Mouse (Mus musculus) right cerebral cortex, postnatal 36 days (tissue): ENCODE measurements around the gene Tmed4.

Experiments used
- DNase-seq, 2 experiments: peaks; one replicate each; pipeline ENCODE4 v3.0.0; 2022; ENCODE audit warnings: low spot score in 2 of 2, mixed read lengths in 1 of 2

Gene Tmed4

DNA sequence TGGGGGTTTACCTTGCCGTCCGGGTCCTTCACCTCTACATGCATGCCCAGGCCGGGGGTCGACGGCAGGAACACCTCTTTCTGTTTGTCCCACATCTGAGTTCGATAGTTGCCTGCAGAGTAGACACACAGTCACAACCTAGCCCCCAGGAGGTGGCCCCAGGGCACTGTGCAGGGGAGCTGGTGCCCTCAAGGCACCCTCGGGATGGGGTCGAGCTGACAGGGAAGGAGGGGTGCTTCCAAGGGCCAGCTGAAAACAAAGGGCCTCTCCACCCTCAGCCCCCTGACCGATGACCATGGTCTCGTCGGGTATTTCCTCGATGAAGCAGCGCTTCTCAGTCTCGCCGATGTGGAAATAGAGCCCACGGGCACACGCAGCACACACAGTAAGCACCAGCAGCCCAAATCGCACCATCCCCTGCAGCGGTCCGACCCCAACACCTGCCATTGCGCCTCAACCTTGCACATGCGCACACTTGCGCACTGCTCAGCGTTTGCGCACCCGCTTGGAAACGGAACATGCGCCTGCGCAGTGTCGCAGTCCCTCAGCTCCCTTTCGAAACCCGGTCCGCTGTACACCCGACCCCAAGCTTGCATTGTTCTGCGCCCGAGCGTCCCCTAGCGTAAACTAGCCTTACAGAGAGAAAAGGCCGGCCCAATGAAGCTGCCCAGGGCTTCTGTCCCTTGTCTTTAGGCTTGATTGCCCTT is at the start of gene Tmed4:
TSS of gene Tmed4 (minus strand) at position 484 of the 707 bp plus-strand sequence.
- DNase-seq, result peak; percentile 95

DNA sequence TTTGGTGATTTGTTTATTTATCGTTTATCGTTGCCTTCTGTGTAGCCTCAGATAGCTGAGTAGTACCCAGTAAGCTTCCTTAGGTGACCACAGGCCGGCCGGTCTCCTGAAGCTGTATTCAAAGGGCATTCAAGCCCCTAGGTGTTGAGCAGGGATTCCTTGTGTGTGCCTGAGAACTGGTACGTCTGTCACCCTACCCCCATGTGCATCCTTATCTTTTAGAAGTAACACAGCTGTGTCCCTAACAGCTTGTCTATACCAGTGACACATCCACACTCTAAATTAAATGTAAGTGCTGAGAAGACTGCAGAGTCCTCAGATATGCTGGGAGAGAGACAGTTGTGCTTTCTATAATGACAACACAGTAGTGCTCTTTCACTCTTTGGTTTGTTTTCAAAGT is 48.7 kb upstream of the Tmed4 start:
- DNase-seq, result no peak

DNA sequence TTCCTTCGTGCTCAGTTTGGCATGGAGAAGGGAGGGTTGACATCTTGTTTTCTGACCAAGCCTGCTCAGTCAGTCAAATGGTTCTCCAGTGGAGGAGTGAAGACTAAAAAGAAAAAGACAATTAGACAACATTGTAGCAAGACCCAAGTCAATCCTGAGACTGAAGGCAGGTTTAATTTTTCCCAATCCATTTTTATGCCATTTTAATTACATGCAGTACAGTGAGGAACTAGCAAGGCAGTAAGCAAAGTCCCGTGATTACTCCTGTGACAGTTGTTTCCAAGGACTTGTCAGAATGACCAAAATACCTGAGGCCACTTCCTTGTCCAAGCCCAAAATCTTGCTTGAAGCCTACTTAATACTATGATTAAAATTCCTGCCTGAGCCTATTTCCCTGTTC is 47.4 kb upstream of the Tmed4 start:
- DNase-seq, result no peak

DNA sequence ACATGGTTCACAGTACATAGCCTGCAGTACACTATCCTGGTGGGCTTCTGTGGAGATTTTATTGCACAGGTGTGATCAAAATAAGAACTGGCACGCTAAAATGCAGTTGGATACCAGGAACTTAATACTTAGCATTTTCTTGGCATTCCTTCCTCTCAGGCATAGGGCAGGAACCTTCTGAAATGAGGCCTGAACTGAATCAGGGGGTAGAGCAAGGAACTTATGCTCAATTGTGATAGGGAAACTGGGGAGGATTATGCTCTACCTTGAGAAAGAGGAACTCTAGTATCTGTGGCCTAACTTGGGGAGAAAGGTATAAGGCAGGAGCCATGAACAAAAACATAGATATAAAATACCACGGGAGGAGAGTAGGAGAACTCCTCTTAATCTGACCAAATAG is 44.7 kb upstream of the Tmed4 start:
- no peak for DNase-seq

DNA sequence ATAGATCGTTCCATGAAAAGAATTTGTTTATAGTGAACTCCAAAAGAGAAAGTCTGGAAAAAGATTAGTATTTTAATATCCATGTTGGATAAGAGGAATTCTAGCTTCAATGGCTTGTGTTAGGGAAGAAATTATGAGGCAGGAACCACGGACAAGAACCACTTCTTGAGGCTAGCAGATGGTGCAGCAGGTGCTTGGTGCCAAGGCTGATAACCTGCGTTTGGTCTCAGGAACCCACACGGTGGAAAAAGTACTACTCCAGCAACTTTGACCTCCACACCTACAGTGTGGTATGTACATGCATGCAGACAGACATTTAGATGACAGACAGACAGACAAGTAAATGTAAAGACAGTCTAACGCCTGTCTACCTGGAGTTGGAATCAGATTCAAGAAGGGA is 43.9 kb upstream of the Tmed4 start:
- DNase-seq, result no peak

DNA sequence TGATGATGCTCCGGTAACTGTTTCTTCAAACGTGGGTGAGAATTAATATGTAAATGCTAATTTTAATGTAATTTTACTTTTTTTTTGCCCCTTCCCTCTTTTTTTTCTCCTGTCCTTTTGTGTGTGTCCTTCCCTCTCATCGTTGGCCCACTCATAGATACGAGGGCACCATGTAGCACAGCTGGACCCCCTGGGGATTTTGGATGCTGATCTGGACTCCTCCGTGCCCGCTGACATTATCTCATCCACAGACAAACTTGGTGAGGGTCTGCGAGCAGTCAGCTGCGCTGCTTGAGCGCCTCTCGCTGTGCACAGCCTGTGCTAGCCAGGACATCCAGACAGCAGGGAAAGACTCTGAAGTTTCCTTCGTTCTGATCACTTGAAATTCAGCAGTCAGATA is 42.2 kb upstream of the Tmed4 start:
- no peak for DNase-seq

DNA sequence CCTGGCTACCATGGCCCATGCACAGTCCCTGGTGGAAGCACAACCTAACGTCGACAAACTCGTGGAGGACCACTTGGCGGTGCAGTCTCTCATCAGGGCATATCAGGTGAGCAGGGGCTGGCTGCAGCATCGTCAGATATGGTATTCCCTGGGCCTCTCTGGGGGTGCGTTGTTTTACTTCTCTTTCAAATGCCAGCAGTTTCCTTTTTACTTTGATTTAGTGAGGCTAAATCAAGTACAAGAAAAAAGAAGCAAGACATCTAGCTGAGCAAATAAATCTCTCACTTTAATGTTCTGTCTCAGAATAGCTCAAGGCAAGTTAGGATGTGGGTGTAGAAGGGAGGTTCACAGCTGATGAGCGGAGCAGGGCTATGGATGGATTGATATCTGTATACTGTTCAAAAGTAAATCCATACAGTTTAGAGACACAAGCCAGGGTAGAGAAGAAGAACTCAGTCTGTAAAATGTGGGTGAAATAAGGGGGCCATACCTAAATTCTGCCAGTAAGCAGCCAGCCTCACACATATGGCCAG is 39.3 kb upstream of the Tmed4 start:
- DNase-seq, result peak in 1 of 2 experiments; percentile 27

DNA sequence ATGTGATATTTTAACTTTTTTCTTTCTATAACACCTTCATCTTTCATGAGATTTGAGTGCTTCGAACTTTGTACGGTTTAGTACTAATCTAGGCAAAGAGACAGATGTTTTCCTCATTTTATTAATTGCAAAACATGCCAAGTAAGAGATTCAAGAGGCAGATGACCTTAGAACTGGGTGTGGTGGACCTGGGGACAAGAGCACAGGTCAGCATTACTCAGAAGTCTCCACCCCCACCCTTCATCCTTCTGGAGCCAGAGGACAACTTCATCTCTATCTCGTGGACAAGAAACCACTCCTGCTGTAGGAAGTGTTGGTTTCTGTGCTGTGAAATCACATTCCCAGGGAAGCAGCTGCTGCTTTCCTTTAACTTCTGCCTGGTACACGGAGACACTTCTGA is 33.5 kb upstream of the Tmed4 start:
- no peak for DNase-seq

DNA sequence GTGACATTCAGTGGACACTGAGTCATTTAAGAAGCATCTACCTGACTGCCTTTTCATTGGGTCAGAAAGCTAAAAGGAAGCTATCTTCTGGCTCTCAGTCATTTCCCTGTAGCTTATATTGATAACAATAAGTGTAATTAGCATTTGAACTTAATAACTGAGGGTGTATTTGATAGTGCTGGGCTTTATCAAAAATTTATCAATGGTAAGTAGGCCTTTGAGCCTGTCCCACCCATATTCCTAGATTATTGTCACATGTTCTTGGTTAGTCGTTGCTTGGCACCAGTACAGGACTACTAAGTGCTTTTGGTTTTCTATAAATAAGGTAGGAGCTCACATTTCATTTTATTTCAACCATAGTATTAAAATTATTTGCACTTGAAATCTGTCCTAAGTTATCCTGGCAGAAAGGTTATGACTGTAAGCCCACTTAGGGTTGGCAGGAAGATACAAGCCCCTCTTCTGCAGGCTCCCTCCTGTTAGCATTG is 31.3 kb upstream of the Tmed4 start:
- no peak for DNase-seq

DNA sequence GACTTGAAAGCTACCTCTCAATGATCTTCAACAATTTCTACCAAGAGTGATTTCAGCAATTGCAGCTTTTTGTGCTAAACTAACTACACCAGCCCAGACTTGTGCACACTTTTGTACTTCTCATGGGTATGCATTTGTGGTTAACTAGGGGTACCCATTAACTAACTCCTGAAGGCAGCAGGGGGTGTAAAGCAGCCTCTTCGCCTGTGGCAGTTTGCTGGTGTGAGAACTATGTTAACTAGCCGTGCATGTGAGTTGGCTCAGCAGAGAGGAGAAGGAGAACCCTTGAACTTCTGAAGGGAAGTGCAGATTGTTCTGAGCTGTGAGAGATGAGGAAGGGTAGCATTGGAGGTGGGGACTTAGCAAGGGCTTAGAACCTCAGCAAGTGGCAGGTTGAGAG is 28.1 kb upstream of the Tmed4 start:
- no peak for DNase-seq

DNA sequence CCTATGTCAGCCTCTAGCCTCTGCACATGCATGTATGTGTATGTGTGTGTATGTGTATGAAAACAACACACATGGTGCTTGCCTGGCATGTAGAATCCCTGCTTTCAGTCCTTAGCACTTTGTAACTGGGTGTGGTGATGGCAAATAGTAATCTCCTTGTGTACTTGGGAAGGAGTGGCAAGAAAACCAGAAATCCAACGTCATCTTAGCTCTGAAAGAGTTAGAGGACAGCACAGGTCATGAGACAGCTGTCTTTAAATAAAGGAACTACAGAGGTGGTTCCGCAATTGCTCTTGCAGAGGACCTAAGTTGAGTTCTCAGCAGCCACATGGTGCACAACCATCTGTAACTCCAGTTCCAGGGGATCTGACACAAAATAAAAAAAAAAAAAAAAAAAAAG is 24.8 kb upstream of the Tmed4 start:
- no peak for DNase-seq

DNA sequence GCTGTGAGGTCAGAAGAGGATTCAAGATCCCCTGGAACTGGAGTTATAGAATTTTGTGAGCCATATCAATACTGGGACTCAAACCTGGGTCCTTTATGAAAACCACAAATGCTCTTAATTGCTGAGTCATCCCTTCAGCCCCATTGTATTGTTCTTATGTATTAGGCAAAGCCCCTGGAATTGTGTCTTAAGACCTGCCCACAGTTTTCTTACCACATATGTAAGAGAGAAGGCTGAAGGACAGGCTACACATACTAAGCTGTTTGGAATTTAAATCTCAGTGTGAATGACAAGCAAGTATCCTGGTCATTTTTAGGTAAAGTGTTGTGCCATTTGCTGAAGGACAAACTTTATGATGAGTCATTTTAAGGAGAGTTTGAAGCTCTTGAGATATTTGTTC is 21.4 kb upstream of the Tmed4 start:
- no peak for DNase-seq

DNA sequence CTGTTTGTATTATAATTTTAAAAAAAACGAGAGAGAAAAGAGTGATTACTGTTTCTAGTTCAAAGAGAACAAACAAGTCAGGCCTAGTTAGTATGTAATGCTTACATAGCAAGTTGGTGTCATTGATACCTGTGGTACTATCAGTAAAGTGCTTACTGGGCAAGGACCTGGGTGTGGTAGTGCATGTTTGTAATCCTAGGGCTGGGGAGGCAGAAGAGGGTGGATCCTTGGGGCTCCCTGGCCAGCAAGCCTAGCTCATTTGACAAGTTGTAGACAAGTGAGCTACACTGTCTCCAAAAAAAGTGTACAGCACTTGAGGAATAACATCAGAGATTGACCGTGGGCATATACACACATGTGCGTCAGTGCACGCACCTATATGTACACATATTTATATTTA is 20.0 kb upstream of the Tmed4 start:
- DNase-seq, result no peak

DNA sequence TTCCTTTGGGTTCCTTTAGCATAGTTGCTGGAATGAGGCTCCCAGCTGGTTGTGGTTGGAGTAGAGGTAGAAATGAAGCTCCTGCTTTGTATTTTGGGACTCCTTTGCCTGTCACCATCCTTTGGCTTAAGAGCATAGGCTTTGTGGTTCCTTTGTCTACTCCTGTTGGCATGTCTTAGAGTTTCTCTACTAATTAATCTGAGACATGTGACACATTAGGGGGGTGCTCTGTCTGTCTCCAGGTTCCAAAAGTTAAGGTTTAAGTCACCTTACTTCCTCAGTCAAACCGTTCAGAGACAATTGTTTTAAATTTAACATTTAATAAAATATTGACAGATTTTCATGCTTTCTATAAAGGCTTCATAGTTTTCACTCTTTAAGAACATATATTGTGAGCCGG is 18.9 kb upstream of the Tmed4 start:
- DNase-seq, result no peak

DNA sequence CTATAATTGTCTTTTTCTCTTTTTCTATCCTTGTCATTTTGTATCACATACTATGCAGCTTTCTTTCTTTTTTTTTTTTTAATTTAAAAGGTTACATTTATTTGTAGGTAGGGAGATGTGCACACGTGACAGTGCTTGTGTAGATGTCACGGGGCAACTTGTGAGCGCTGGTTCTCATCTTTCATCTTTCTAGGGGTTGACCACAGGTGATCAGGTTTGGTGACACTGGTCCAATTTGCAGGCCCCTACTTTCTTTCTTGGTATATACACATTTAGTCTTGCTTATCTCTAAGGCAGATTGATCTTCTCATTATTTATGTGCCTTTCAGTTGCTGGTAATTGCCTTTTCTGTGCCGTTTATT is 18.3 kb upstream of the Tmed4 start:
- DNase-seq, result no peak

DNA sequence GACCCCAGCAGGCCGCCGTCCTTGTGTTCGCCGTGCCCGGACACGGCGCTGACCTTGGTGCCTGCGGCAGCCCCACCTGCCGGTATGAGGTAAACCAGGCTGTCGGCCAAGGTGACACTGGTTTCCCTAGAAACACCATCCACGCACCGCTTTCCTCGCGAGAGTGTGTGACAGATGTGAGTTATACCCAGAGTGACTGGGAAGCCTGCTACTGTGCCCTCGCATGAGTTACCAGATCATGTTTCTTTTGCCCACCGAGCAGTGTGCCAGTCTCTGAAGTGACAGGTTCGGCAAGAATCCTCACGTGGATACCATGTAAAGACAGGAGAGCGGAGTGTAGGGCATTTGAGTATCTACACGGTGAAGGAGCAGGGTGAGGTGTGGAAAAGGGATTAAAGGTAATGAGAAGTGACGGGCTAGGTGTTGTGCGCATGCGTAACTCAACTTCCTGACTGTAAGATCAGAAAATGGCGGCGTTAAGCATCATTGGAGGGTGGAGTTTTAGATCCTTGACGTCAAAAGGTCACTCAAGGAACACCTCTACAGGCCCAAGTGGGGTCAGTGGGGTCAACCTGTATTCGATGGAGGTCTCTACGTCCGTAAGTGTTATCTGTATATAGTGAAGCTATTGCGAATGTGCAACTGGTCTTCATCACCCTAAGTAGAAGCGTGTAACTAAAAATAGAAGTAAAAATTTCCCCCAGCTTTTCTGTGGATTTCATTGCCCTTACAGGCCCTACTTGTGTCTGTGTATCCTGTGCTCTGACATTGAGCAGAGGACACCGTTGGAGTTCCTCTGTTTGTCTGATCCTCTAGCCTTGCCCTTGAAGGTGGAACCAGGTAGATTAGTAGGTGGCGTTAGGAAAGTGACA is 17.7 kb upstream of the Tmed4 start:
- peak; percentile 49 to 50 for DNase-seq

DNA sequence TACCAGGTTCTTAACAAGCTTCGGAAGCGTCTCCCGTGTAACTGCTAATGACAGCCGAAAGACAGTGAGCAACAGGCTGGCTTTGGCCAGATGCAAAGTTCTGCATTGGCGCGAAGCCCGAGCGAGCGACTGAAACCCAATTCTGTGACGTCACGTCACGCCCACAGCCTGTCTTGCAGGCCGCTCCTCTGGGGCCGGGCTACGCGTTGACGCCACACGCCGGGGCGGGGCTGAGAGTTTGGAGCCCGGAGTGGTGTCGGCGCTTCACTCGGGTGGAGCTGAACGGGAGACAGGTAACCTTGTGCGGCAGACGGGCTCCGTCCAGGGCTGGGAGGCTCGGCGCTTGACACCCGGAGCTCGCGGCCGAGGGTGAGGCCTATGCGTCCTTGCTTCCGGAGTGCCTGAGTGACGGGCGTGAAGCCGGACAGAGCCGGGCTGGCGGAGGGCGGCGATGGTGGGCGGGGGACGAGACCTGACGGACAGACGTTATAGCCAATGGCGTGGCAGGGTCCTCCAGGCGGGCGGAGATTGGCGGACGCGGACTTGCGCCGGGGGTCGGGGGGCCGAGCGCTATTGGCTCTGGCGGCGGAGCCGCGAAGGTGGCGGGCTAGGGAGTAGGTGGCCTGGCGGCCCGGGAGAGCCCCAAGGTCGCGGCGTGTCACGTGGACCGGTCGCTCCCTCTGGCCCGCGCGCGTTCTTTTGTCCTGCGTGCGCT is 16.9 kb upstream of the Tmed4 start, which contains the start of gene Ogdh:
TSS of gene Ogdh (plus strand) at position 233 of the 715 bp plus-strand sequence.
- DNase-seq, result peak; percentile 97 to 98

DNA sequence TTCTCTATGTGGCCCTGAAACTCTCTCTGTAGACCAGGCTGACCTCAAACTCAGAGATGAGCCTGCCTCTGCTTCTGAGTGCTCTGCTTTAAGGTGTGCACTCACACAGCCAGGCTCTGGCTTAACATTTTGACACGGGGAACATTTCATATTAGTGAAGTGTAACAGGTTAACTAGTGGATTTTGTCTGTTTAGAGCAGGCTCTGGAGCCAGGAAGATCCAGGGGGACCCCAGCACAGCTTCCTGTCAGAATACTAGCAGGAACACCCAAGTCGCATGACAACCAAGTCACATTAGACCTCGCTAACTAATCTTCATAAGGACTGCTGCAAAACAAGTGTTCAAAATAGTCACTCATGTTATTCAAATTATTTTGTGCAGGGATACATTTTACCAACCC is 16.2 kb upstream of the Tmed4 start:
- no peak for DNase-seq

DNA sequence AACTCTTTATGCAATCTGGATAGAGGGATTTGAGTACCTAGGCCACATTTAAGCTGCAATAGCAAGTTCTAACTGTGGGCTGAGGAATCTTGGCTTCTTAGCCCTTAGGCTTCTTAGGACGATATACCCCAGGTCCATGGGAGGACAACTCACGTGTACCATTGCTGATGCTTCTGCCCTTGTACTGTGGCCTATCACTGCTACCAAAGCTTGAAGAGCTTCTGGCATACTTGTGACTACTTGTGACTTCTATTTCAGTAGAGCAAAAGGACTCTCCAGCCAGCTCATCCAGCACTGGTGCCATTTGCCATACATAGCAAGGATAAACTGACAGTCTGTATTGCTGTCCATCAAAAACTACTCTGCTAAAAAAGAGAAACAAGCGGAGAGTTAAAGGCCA is 15.5 kb upstream of the Tmed4 start:
- DNase-seq, result no peak

DNA sequence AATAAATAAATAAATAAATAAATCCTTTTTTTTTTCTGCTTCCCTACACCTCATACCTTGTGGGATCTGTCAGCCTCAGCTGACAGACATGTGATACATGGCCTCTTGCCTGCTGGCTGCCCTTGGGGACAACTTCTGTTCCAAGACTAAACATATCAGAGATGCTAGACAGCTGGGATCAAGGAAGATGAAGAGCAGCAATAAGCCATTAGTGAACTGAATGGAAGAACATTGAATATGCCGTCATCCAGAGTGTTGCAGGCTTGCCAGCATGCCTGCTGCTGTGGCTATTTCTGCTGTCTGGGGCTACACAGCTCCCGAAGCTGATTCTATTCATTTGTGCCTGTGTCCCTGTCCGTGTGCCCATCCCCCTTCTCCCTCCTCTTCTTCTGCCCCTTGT is 8.3 kb upstream of the Tmed4 start:
- DNase-seq, result no peak

DNA sequence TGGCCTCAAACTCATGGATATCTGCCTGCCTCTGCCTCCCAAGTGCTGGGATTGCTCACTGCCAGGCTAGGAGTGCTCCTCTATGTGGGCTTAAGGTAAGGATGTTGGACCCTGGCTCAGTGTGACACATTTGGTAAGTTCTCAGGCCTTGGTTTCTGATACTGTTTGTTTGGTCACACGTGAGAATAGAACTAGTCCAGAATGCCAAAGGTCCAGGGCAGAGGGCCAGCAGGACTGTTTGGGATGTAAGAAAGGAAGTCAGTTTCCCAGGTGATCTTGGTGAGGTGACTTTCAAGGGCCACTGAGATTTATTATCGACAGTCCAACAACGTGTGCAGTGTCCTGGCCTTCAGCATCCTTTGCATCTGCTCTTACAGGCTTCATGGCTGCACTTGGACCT is 1.8 kb upstream of the Tmed4 start:
- no peak for DNase-seq

DNA sequence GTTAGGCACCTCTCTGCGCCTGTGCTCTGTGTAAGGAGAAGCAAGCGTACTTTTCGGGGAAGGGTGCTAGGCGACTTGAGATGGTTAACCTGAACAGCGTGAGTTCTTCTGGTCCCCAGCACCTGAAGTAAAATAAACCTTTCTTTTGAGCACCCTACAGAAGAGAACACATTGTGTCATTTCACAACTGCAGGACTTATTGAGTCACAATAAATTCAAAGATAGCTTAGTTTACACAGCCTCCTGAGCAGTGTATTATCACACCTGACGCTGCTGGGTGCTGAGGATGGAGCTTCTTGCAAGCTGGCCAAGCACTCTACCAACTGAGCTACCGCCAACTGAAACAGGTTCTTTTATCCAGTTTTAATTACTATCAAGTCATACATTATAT is 419 bp upstream of the Tmed4 start:
- DNase-seq, result no peak
